Mouse (Mus musculus) c-Kit-positive CD71-negative TER-119-negative erythroid progenitor cells, embryonic 14.5 days (primary cell): ENCODE measurements at regions not wholly inside any gene's neighbourhood (a gene's known extent, or its start where the extent isn't known, plus 50 kb on each side); places are given as distances from the start of the nearest gene placed in this dataset.

Experiments
- DNase-seq: peaks from one replicate; pipeline ENCODE4 v3.0.0-alpha.2; 2013; ENCODE audit warnings: low read depth

GRCm38 (mm10) chr2:75220775-75221359, 395.3 kb downstream of the Mtx2 start:
- DNase-seq = no peak

GRCm38 (mm10) chr2:75224443-75224842, 398.8 kb downstream of the Mtx2 start:
- no peak for DNase-seq

GRCm38 (mm10) chr2:75240976-75241375, 415.4 kb downstream of the Mtx2 start:
- no peak for DNase-seq

- DNase-seq = no peak
These were observed 414.6 kb upstream of the Hnrnpa3 start for GRCm38 (mm10) chr2:75244311-75245033.

GRCm38 (mm10) chr2:75245256-75245655, 413.8 kb upstream of the Hnrnpa3 start:
- DNase-seq = no peak

GRCm38 (mm10) chr2:75245662-75246061, 413.4 kb upstream of the Hnrnpa3 start:
- no peak for DNase-seq

GRCm38 (mm10) chr2:75246082-75246743, 412.8 kb upstream of the Hnrnpa3 start:
- no peak for DNase-seq

- DNase-seq = no peak
These were observed 410.8 kb upstream of the Hnrnpa3 start for GRCm38 (mm10) chr2:75248251-75248650.

- no peak for DNase-seq
These were observed 408.6 kb upstream of the Hnrnpa3 start for GRCm38 (mm10) chr2:75250507-75250906.

- no peak for DNase-seq
These were observed 406.2 kb upstream of the Hnrnpa3 start for GRCm38 (mm10) chr2:75252829-75253228.

GRCm38 (mm10) chr2:75265218-75265617, 393.8 kb upstream of the Hnrnpa3 start:
- DNase-seq = no peak

- no peak for DNase-seq
These were observed 393.0 kb upstream of the Hnrnpa3 start for GRCm38 (mm10) chr2:75265739-75266699.

- no peak for DNase-seq
These were observed 391.1 kb upstream of the Hnrnpa3 start for GRCm38 (mm10) chr2:75267949-75268348.

- DNase-seq = no peak
These were observed 389.6 kb upstream of the Hnrnpa3 start for GRCm38 (mm10) chr2:75269446-75269845.

GRCm38 (mm10) chr2:75270115-75270514, 388.9 kb upstream of the Hnrnpa3 start:
- DNase-seq = no peak

- no peak for DNase-seq
These were observed 371.2 kb upstream of the Hnrnpa3 start for GRCm38 (mm10) chr2:75287900-75288299.

GRCm38 (mm10) chr2:75291674-75292073, 367.4 kb upstream of the Hnrnpa3 start:
- DNase-seq = no peak

GRCm38 (mm10) chr2:75306821-75307220, 352.2 kb upstream of the Hnrnpa3 start:
- no peak for DNase-seq

GRCm38 (mm10) chr2:75311191-75311590, 347.9 kb upstream of the Hnrnpa3 start:
- no peak for DNase-seq

GRCm38 (mm10) chr2:75312246-75312645, 346.8 kb upstream of the Hnrnpa3 start:
- peak; percentile 25 for DNase-seq

GRCm38 (mm10) chr2:75315341-75315740, 343.7 kb upstream of the Hnrnpa3 start:
- no peak for DNase-seq

- DNase-seq = peak; percentile 13
These were observed 340.9 kb upstream of the Hnrnpa3 start for GRCm38 (mm10) chr2:75318190-75318589.
